In genomic region chr13:63719351-63720207, GRCm38 (mm10) we compare ENCODE assay signal across 7 mouse cellular contexts.
A peak's percentile ranks its signal among the peaks of the same experiment; 100 is the strongest.
DNase-seq lines count a peak whose midpoint lies in the region; ATAC-seq lines count a peak whose summit lies in the region.

No protein-coding gene starts in this region.

- no peak overlapping the region for H3K9ac ChIP-seq in kidney, embryonic 15.5 days

- H3K27ac ChIP-seq in embryonic facial prominence, embryonic 10.5 days (replicated peaks): peak overlapping the region; percentile 36
- H3K27ac ChIP-seq in kidney, embryonic 15.5 days: peak overlapping the region; percentile 63

- H3K4me3 ChIP-seq in embryonic facial prominence, embryonic 10.5 days: no peak overlapping the region
- no peak overlapping the region for H3K4me3 ChIP-seq in kidney, embryonic 15.5 days (replicated peaks)

- peak; percentile 67 for DNase-seq in ZHBTc4 (ENCODE audit: low read depth, low spot score)
- DNase-seq in embryonic facial prominence, embryonic 10.5 days (ENCODE audit: low spot score): peak; percentile 70
- DNase-seq in lung, postnatal 14 days: peak; percentile 78
- DNase-seq in layer of hippocampus, postnatal 10 days (ENCODE audit: low spot score in 2 of 2): no peak
- no peak for DNase-seq in cerebellum, adult 18-20 months
- no peak for DNase-seq in adrenal gland, postnatal 36 days

- H3K4me2 ChIP-seq in kidney, embryonic 15.5 days: no peak overlapping the region

- peak; percentile 73; the same call in 1 of the 2 replicates for ATAC-seq in kidney, embryonic 15.5 days (replicated peaks; ENCODE audit: low FRiP score)

- H3K27me3 ChIP-seq in embryonic facial prominence, embryonic 10.5 days (replicated peaks; ENCODE audit: low read depth, poor library complexity, severe bottlenecking): 0 out of 2 replicates have a peak, but pooled peaks cover 6% of the 10 kb centered on the region
- H3K27me3 ChIP-seq in kidney, embryonic 15.5 days: no peaks in the 10 kb centered on the region

- no peaks in the 10 kb centered on the region for H3K9me3 ChIP-seq in embryonic facial prominence, embryonic 10.5 days
- H3K9me3 ChIP-seq in kidney, embryonic 15.5 days (replicated peaks): no peaks in the 10 kb centered on the region

- 21% methylated on average over 8 of the region's 8 CpGs for WGBS in embryonic facial prominence, embryonic 10.5 days
- WGBS in kidney, embryonic 15.5 days: 18% methylated on average over 8 of the region's 8 CpGs

- H3K36me3 ChIP-seq in embryonic facial prominence, embryonic 10.5 days (replicated peaks): no peaks in the 10 kb centered on the region
- H3K36me3 ChIP-seq in kidney, embryonic 15.5 days: no peaks in the 10 kb centered on the region

- peaks cover 34% of the 10 kb centered on the region for H3K4me1 ChIP-seq in embryonic facial prominence, embryonic 10.5 days
- peaks cover 12% of the 10 kb centered on the region for H3K4me1 ChIP-seq in kidney, embryonic 15.5 days

Comparison
In these comparisons a context has a peak if more than half of its experiments do, and no peak if none do; other contexts are left out.
1. DNase-seq: peak in ZHBTc4 (single experiment), embryonic facial prominence, embryonic 10.5 days (single experiment) and lung, postnatal 14 days (single experiment); none in layer of hippocampus, postnatal 10 days (0 of 2), cerebellum, adult 18-20 months (0 of 2) and adrenal gland, postnatal 36 days (0 of 2).